Mouse (Mus musculus) 3134 (cell line): ENCODE results near the gene Clk3.

Experiments used
- DNase-seq: peaks from one replicate; pipeline ENCODE4 v3.0.0-alpha.2; 2011; ENCODE audit warnings: low spot score; ENCODE audit not compliant: insufficient read length; ENCODE audit errors: extremely low read depth

Clk3 gene

DNA sequence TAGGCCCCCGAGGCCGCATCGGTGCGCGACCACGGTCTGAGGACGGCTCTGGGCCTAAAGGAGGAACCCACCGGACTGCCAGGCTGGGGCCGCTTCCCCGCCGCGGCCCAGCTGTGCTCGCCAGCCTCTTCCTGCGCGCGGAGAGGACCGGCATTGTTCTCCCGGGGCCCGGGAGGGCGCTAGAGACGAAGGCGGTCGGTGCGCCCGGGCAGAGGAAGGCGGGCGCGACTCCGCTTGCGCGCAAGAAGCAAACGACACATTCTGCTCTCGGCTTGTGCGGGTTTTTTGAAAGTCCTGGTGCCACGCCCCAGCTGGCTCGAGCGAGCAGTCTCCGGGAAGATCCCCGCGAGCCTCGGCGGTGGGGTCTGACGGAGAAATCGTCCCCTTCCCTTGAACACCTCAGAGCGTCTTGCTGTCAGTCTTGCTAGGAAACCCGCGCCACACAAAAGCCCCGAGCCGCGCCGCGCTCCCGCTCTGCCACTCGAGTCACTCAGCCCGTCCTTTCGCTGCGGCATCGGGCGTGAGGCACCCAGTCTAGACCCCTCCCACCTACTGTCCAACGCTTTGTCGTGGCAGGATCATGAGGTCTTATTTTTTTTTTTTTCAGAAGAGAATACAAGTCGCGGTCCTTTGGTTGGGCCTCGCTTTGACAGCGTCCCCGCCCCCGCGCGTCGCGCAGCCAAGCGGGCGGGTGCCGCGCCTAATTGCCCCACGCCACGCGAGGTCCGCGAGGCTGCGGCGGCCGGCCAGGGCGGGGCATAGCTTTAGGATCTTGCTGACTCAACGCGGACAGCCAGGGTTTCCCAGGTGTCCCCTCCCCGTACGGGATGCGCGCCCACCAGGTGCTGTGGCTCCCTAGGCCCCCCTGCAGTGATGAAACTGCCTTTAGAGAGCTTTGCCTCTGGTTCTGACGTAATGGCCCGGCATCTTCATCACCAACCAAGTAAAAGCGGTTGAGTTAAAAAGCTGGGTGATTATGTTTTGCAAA, at the start of gene Clk3:
Gene Clk3 (minus strand): TSS at position 497 of the 988 bp plus-strand sequence.
- peak; percentile 88 for DNase-seq

DNA sequence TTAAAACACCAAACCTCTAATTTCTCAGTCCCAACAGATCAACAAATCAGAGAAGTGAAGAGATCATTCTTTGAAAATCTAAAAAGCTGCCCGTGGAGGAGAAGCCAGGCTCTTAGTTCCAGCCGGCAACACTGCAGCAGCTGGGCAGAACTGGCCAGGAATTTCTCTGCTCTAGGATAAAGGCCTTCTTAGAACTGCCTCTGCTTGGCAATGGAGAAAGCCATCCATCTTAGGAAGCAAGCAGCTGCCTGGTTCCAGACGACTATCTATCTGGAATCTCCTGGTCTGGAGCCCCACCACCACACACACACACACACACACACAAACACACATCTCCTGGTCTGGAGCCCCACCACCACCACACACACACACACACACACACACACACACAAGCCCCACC, 49.2 kb upstream of the Clk3 start:
- DNase-seq = no peak

DNA sequence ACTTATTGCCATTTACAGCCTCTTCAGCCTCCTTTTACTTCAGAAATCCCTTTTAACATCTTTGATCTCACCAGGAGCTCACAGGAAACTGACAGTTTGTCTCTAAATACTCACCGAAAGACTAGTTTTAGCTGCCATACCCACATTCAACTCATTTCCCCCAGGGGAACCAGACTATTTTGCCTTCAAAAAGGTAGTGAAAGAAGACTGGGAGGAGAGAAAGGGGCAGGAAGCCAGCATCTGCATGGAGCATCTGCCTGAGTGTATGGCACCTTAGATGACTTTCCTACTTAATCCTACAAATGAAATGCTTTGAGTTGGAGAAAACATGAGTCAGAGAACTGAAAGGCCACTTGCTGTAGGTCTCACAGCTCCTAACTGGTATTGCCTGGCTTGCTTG, 48.4 kb upstream of the Clk3 start:
- no peak for DNase-seq

DNA sequence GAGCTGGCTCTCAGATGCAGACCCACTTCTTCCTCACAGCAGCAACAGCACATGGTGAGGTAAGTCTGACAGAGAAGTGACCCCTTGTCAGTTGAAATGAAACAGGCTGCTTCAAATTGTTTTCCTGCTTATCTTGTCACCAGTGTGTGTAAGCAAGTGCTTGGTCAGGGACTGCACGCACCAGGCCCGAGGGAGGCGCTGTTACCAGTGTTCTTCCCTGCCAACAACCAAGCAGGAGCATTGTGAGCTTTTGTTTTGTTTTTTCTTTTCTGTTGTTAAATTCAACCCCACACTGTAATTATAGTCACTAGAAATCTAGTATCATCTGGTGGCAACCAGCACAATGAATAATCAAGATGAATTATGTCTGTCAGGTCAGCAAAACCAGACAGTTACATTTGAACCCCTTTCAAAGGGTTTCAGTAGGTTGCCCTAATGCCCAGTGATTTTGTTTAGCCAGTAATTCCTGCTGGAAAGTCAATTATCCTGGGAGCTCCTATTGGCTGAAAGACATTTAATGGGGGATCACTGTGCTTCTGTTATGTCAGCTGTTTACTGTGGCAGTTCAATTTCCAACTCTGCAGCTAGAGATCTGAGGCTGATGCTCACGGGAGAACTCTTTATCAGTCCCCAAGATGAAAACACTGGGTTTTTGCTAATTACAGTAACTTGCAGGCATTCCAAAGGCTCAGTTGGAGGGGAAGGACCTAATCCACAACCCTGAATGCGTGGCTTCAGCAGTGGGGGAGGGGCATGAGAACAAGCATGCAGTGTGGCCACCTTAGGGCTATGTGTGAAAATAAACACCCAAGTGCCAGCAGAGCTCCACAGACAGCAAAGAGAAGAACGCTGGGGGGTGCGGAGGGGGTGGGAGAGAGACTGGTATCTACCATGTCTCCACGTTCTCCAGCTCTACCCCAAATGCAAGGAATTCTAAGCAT, 46.4 kb upstream of the Clk3 start:
- no peak for DNase-seq

DNA sequence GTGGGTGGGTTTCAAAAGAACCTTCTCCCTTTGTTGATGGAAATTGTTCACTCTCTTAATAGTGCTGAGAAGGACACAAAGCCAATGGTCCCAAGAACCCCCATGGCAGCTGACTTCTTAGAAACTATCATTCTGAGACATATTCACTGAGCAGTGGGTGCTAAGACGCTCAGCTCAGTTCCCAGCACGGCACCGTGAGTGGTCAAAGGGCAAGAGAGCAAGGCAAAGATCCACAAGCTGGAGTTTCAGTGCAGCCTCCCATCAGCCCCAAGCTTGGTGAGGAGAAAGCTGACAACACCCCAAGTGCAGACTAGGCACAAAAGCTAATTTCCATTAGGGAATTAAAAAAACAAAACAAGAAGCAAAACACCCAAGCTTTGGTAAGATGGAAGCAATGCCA, 45.0 kb upstream of the Clk3 start:
- DNase-seq = no peak

DNA sequence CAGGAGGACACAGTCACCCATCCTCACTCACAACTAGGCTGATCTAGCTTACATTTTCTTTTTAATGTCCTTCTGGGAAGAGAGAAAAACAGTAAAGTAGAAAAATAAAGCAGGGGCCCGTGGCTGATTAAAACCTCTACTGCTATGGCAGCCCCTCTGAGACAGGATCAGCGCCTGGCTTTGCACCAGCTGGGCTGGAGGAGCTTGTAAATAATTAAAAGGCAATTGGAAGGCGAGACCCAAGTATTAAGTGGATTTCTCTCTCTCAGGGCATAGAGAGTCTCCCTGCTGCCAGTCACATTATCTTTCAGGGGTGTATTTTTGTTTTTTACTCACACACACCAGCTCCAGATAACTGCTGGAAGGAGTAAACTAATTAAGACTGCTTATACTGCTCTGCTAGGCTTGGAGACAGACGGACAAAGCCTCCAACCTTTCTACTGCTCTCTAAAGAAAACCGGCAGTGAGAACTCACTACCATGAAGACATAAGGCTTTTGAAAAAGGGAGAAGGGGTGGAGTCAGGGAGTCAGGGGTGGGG, 43.2 kb upstream of the Clk3 start:
- DNase-seq = no peak

DNA sequence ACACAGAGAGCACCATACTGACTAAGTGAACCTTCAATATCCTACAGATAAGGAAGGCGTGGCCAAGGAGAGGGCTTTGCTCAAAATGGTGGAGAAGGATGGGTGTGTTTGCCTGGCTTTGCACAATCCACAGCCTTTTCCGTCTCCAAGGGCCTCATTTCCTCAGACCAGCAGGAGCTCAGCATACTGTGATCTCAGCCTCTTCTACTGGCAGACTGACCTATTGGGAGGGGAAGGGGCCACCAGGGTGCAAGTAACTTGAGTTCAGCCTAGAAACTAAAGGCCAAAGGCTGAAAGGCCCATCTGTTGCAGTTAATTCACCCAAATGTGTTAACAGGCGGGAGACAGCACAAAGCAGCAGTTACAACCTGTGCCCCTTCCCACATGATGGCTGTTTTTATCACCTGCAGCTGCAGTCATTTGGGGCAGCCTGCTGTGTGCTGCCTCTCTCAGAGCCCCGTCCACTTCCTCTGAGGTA, 41.6 kb upstream of the Clk3 start:
- no peak for DNase-seq

DNA sequence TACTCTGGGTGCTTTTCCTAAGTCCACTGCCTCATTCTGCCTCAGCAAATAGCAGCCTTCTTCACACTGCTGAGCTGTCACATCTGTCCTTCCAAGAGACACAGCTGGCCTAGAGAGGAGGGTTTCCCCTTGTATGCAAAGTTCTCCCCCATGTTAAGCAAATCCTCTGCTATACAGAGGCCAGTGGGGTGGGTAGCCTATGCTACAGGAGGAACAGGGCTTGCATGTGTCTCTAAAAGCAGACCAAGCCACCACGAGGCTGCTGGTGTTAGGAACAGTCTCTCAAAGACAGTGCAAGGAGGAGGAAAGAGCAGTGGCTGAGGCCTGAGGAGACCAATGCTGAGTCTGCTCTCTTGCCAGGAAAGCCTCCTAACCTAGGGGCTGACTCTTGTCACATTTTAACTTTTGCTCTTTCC, 40.4 kb upstream of the Clk3 start:
- no peak for DNase-seq

DNA sequence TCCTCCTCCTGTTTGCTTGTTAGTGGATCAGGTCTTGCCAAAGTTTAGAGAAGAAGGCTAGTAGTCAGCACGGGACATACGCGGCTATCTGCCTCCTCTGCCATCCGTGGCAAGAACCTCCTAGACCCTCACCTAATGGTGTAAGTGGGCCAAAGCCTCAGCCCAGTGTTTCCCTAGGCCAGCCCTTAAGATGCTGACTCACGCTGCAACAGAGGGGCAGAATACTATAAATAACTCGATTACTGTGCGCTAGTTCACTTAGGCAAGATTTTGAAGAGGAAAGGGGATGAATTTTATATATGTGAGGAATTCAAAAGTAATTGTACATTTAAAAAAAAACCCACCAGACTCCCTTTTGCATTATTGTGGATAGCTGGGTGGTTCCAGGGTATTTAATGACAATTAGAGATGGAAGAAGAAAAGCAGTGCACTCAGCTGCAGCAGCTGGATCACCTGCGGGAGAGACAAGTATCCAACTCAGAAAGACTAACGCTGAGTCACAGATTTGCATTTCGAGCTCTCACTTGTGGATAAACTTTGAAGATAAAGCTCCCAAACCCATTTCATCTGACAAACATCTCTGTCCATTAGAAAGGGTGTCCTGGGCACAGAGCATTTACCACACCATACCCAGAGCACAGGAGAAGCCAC, 39.6 kb upstream of the Clk3 start:
- peak; percentile 28 for DNase-seq

DNA sequence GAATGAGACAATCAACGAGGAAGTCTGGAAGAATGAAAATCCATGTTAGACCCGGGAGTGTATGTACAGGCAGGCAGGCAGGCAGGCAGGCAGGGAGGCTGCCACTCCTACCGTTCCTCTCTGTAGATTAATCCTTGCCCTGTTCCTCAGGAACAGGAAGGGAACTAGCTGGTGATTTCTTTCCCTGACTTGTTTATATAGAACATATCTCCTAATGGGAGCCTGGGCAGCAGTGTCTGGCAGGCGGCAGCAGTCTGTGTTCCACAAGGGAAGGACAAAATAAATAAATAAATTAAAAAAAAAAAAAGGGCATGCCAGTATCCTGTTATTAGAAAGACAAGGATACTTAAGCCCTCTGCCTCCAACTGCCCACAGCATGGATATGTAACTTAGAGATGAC, 38.2 kb upstream of the Clk3 start:
- no peak for DNase-seq

DNA sequence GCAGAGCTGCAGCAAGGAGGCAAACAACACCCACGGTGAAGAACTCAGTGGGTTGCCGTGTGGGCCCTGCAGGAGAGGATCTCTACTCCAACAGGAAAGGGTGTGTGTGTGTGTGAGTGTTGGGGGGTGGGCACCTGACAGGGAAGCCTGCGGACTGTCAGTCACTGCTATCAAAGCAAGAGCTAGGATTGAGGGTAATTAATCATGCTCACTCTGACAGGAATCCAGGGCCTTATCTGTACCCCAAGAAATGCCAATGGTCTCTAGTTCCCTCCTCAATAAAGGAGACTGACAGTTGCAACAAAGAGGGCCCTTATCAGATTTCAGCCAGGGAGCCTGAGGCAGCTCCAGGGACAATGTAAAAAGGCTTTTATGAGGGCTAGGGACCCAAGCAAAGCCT, 37.4 kb upstream of the Clk3 start:
- DNase-seq = no peak

DNA sequence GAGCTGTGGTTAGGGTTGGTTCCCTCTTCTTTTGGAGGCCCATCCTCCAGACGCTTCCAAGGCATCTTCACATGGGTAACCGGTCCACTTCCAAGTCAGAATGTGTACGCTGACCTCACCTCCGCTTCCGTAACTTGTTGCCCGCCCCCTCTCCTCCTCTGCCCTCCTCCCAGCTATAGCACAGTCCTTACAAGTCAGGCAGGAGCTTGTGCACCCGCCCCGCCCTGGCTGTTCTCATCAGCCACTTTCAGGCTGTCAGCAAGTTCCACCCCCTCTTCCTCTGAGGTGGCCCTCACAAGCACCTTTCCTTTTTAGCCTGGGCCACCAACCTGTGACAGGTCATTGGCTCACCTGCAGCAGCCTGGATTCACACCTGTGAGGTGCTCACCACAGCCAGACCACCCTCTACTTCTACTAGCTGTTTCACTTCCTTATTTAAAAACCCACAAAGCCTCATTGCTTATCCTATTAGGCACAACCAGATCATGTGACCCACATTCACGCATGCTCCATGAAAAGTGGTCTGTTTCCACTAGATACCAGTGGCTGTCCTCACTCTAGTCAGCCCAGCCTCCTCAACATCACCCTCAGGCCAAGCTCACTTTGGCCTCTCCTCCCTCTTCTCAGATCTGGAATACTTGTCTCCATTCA, 34.8 kb upstream of the Clk3 start:
- DNase-seq = no peak

DNA sequence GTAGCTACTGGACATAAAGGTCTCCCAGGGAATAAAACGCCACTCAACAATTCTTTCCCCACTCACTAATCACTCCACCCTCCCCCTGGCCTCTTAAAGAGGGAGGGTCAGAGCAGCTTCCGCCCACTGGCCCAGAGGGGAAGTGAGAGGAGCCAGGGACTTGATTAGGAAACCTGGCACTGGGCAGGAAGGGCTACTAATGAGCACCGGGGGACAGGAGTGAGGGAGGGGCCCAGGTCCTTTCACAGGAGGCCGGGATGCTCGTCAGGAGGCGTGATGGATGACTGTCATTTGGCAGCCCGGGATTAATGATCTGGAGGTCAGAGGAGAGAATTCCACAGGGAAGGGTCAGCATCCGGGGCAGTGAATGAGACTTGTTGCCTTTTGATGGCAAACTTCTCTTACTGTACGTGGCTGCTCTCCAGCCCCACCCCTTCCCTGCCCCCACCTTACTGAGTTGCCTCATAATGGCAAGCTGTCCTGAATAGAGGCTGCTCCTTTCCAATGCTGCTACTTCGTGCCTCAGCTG, 33.1 kb upstream of the Clk3 start:
- no peak for DNase-seq

DNA sequence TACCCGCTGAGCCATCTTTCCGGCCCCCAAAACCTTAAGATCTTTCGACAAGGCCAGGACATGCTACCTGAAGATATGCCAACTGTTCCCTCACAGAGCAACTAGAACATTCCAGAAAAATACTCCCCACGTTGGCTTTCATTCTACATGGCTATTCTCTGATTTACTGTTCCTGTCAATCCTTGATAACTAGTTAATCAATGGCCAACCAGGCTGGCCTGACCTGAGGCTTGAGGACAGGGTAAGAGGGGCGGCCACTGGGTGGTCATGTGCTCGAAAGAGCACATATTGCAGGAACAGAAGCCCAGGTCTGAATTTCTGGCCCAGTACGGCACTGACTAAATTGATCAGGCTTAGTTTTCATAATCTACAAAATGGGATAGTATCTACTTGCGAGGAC, 31.8 kb upstream of the Clk3 start:
- DNase-seq = no peak

DNA sequence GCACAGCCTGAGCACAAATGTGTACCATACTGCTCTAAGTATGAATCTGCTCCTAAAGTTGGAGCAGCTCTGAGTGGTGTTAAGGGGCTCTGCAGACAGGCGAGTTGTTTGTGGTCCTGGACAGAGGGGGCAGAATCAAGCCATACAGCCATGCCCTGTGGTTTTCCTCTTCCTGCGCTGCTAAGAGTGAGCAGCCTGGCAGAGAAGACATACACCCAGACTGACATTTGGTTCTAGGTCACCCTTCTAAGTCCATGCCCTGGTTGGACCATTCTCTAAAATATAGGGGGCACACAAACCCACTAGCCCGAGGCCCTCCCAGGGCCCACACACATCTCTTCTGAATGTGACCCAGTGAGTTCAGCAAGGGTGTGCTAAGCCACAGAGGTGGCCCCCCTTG, 24.1 kb upstream of the Clk3 start:
- no peak for DNase-seq

DNA sequence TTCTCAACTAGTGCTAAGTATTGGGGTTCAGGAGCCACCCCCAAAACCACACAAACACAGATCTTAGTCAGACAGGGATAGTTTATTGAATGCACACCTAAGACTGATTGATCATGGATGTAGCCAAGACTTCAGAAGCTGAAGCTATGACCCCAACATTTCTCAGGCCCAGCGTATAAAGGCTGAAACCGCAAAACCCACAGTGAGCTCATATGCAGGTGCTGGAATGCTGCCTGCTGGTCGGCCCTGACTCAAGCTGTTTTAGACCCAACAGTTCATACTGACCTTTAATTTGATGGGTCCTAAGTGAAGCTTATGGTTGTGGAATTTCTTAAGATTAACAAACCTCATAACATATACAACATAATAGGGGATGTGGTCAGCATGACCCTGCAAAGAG, 17.0 kb upstream of the Clk3 start:
- DNase-seq = peak; percentile 55

DNA sequence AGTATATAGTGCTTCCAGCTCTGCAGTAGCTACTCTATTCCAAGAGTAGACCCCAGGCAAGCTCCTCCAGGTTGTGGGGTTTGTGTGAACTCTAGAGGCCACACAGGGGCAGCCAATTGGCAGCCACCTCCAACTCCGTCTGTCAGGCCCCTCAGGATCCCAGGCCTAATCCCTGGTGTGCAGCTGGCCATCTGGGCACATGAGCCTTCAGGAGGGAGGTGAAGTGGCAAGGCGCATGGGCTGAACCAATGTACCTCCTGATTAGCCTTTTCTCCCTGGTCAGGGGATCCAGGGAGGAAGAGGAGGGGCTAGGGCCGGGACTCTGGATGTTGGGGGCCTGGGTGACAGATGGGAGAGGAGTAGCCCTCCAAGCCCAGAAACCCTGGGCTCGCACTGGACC, 10.1 kb upstream of the Clk3 start:
- no peak for DNase-seq

DNA sequence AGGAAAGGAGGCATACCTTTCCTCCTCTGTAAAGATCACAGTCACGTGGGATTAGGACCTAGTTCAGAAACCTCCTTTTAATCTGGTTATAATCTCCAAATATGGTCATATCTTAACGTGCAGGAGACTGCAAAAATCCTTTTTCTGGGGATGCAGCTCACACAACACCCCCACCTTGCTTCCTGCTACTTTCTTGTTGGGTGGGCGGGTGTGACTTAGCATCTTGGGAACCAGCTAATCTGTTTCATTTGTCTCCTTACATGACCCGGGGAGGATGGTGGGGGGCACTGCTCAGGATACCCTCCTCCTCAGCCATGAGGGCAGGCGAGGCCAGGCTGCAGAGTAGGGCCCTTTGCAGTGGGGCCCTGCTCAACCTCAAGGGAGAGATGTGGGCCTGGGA, 9.4 kb upstream of the Clk3 start:
- DNase-seq = no peak

DNA sequence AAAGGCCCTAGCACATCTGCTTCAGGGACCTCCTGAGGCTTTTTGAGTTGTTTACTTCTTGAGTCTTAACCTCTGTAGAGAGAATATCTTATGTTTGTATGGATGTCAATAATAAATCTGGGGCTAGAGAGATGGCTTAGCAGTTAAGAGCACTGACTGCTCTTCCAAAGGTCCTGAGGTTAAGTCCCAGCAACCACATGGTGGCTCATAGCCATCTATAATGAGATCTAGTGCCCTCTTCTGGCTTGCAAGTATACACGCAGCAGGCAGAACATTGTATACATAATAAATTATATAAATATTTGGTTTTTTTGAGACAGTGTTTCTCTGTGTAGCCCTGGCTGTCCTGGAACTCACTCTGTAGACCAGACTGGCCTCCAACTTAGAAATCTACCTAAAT, 8.5 kb upstream of the Clk3 start:
- DNase-seq = no peak

DNA sequence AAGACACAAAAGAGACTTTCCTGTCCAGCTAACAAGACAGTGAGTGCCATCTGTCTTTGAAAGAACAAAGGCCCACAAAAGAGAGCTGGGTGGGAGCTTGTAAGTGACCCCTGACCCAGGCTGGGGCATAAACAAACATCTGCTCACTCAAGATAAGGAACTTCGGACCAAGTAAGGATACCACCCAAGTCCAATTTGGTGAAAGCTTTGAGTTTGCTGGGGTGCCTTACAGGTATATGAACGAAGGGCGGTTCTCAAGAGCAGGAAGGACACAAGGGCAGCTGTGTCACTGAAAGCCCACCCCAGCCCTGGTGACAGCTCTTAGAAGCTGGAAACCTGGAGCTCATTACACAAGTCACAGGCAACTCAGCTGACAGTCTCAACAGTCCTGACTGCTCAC, 8.1 kb upstream of the Clk3 start:
- DNase-seq = no peak
